Mouse (Mus musculus): ENCODE measurements at regions not wholly inside any gene's neighbourhood (a gene's known extent, or its start where the extent isn't known, plus 50 kb on each side); places are given as distances from the start of the nearest gene placed in this dataset.

DNA sequence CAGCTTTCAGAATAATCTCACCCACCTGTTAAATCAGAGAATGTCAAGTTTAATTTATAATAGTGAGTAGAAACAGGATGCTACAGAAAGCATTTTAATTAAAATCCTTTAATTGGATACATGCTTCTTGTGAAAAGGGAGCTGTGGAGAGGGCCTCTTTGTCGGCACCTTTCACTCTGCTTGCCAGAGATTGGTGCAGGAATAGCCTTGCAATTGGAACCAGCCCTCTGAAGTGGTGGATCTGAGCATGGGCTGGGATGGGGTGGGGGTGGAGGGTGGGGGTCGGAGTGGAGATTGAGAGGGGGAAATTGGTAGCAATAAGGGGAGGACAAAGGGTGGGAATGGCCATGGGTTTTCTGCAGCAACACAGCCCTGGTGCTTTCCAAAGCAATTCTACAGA, 207.2 kb downstream of the Tbx15 start:
- TF ChIP-seq CTCF (IDR thresholded peaks at IDR 0.05; ENCODE audit: borderline replicate concordance, insufficient read depth, low read depth, low read length): no peak
- no peak for TF ChIP-seq POLR2A (IDR thresholded peaks at IDR 0.05; ENCODE audit: borderline replicate concordance, insufficient read depth, low read length)
